Mouse (Mus musculus) megakaryocyte-erythroid progenitor cell, adult 5-6 weeks (primary cell): Measurements from ENCODE around the gene Sync. TPM values are rescaled to one million over a fixed set of nuclear protein-coding genes. Genes with fewer than 3 reads are reported as not detected.

ENCODE experiments used
- ATAC-seq: replicated peaks from 2 replicates; pipeline ENCODE4 v1.8.0; 2016; ENCODE audit warnings: mild to moderate bottlenecking, inconsistent platforms; ENCODE audit not compliant: severe bottlenecking, poor library complexity, low FRiP score, low TSS enrichment
- total RNA-seq, 2 experiments: library from RNA; stranded (forward) in 1 of 2; stranded (reverse) in 1 of 2; fragments of 200-1000, 215-1000 nt in 1 of 2; fragments of >200 nt in 1 of 2; fragmentation: Nextera tagmentation in 1 of 2; gene quantifications; 2 replicates each; pipeline ENCODE4 v1.2.3; 2014 to 2017

The Sync gene
- total RNA-seq, 2 experiments from 2014 or later: not detected

- ATAC-seq: no peak
Observed at GRCm38 (mm10) chr4:129259101-129259500, 28.3 kb upstream of the Sync start.

GRCm38 (mm10) chr4:129260678-129261077 is 26.7 kb upstream of the Sync start:
- no peak for ATAC-seq

GRCm38 (mm10) chr4:129261196-129261595 is 26.2 kb upstream of the Sync start, which contains the start of gene C77080:
Gene C77080, minus strand, starts transcription at chr4:129261404.
- ATAC-seq: no peak

- ATAC-seq: peak; percentile 95
Observed at GRCm38 (mm10) chr4:129263225-129264021, 24.0 kb upstream of the Sync start.

- no peak for ATAC-seq
Observed at GRCm38 (mm10) chr4:129266191-129266590, 21.2 kb upstream of the Sync start.

- no peak for ATAC-seq
Observed at GRCm38 (mm10) chr4:129266821-129267220, 20.6 kb upstream of the Sync start.

- ATAC-seq: no peak
Observed at GRCm38 (mm10) chr4:129268698-129269097, 18.7 kb upstream of the Sync start.

GRCm38 (mm10) chr4:129271991-129272755 is 15.2 kb upstream of the Sync start:
- no peak for ATAC-seq

- 0 out of 2 replicates have a peak, but pooled peaks have one; percentile 23 for ATAC-seq
Observed at GRCm38 (mm10) chr4:129272756-129273046, 14.7 kb upstream of the Sync start.

- peak; percentile 92 for ATAC-seq
Observed at GRCm38 (mm10) chr4:129276453-129276865, 11.0 kb upstream of the Sync start.

GRCm38 (mm10) chr4:129282786-129283185 is 4.6 kb upstream of the Sync start:
- no peak for ATAC-seq

GRCm38 (mm10) chr4:129283226-129283625 is 4.2 kb upstream of the Sync start:
- no peak for ATAC-seq

- no peak for ATAC-seq
Observed at GRCm38 (mm10) chr4:129284685-129285084, 2.7 kb upstream of the Sync start.

GRCm38 (mm10) chr4:129286001-129286682 is 1.3 kb upstream of the Sync start:
- peak; percentile 19; the same call in 1 of the 2 replicates for ATAC-seq

- 0 out of 2 replicates have a peak, but pooled peaks have one; percentile 21 for ATAC-seq
Observed at GRCm38 (mm10) chr4:129286683-129287471, 540 bp upstream of the Sync start.

- no peak for ATAC-seq
Observed at GRCm38 (mm10) chr4:129288067-129288466, 650 bp downstream of the Sync start.

- ATAC-seq: no peak
Observed at GRCm38 (mm10) chr4:129289671-129290070, 2.3 kb downstream of the Sync start.

- ATAC-seq: no peak
Observed at GRCm38 (mm10) chr4:129292831-129293230, 5.4 kb downstream of the Sync start.

- no peak for ATAC-seq
Observed at GRCm38 (mm10) chr4:129293702-129294101, 6.3 kb downstream of the Sync start.
